ENCODE assay signal across 9 mouse cellular contexts in genomic region chr13:101765976-101766375, GRCm38 (mm10). TPM values are rescaled to one million over a fixed set of nuclear protein-coding genes. Genes with fewer than 3 reads are reported as not detected.
DNase-seq lines count a peak whose midpoint lies in the region; ATAC-seq and TF ChIP-seq lines count a peak whose summit lies in the region.
"Had no signal": no experiment of that assay in that cellular context is flagged by ENCODE, and none has a peak within 500 bp of the region (broad histone marks: within the 10 kb centered on the region; RNA-seq: fewer than 3 reads in every experiment).

No protein-coding gene starts in this region.

- peak overlapping the region; percentile 83 for H3K4me2 ChIP-seq in lung, embryonic 14.5 days
- peak overlapping the region; percentile 92 for H3K4me2 ChIP-seq in embryonic facial prominence, embryonic 12.5 days (replicated peaks)
- H3K4me2 ChIP-seq in intestine, embryonic 16.5 days (ENCODE audit: low read depth, low read length): peak overlapping the region; percentile 86
- H3K4me2 ChIP-seq in neural tube, embryonic 14.5 days (ENCODE audit: low read depth, low read length): peak overlapping the region; percentile 74

- peak overlapping the region; percentile 92 for H3K4me3 ChIP-seq in lung, embryonic 14.5 days (ENCODE audit: low read depth, low read length)
- peak overlapping the region; percentile 91 for H3K4me3 ChIP-seq in embryonic facial prominence, embryonic 12.5 days
- H3K4me3 ChIP-seq in intestine, embryonic 16.5 days (ENCODE audit: low read length): peak overlapping the region; percentile 98
- peak overlapping the region; percentile 99 for H3K4me3 ChIP-seq in neural tube, embryonic 14.5 days (ENCODE audit: low read depth, low read length)

- H3K27me3 ChIP-seq in lung, embryonic 14.5 days (ENCODE audit: insufficient read depth, low read length): no peaks in the 10 kb centered on the region
- no peaks in the 10 kb centered on the region for H3K27me3 ChIP-seq in embryonic facial prominence, embryonic 12.5 days
- no peaks in the 10 kb centered on the region for H3K27me3 ChIP-seq in intestine, embryonic 16.5 days (replicated peaks; ENCODE audit: control insufficient read depth, insufficient read depth, low read length)
- no peaks in the 10 kb centered on the region for H3K27me3 ChIP-seq in neural tube, embryonic 14.5 days (ENCODE audit: control insufficient read depth, insufficient read depth, low read length)

- no peak overlapping the region for H3K27ac ChIP-seq in lung, embryonic 14.5 days (ENCODE audit: low read depth)
- no peak overlapping the region for H3K27ac ChIP-seq in embryonic facial prominence, embryonic 12.5 days
- 0 out of 2 replicates have a peak overlapping the region, but pooled peaks have one; percentile 33 for H3K27ac ChIP-seq in intestine, embryonic 16.5 days (ENCODE audit: low read length)
- H3K27ac ChIP-seq in neural tube, embryonic 14.5 days (ENCODE audit: low read depth, low read length): no peak overlapping the region

- 13% methylated on average over 3 of the region's 3 CpGs for WGBS in lung, embryonic 14.5 days
- 37% methylated on average over 3 of the region's 3 CpGs for WGBS in embryonic facial prominence, embryonic 12.5 days
- 8% methylated on average over 3 of the region's 3 CpGs for WGBS in intestine, embryonic 16.5 days
- 14% methylated on average over 3 of the region's 3 CpGs for WGBS in neural tube, embryonic 14.5 days

- H3K4me1 ChIP-seq in lung, embryonic 14.5 days (ENCODE audit: insufficient read depth): peaks cover 22% of the 10 kb centered on the region
- H3K4me1 ChIP-seq in embryonic facial prominence, embryonic 12.5 days: peaks cover 35% of the 10 kb centered on the region
- H3K4me1 ChIP-seq in intestine, embryonic 16.5 days (ENCODE audit: control insufficient read depth, insufficient read depth, low read length): peaks cover 53% of the 10 kb centered on the region
- H3K4me1 ChIP-seq in neural tube, embryonic 14.5 days (ENCODE audit: control insufficient read depth, insufficient read depth, low read length): peaks cover 25% of the 10 kb centered on the region

- DNase-seq in lung, embryonic 14.5 days: peak; percentile 36
- no peak for DNase-seq in lung, postnatal 10 days
- DNase-seq in urinary bladder, postnatal 10 days (ENCODE audit: low spot score): no peak
- no peak for DNase-seq in cerebellum, adult 11-12 months
- no peak for DNase-seq in layer of hippocampus, adult 18-20 months (ENCODE audit: low spot score in 2 of 2)
- DNase-seq: right cerebral cortex, postnatal 4 days had no signal

- no peak for TF ChIP-seq CTCF in lung, embryonic 14.5 days (IDR thresholded peaks at IDR 0.05; ENCODE audit: low read depth)

- ATAC-seq in lung, embryonic 14.5 days (ENCODE audit: insufficient read depth): no peak
- ATAC-seq in embryonic facial prominence, embryonic 12.5 days (ENCODE audit: insufficient number of reproducible peaks, insufficient read depth, low FRiP score, low TSS enrichment): no peak
- no peak for ATAC-seq in intestine, embryonic 16.5 days
- no peak for ATAC-seq in neural tube, embryonic 14.5 days (ENCODE audit: low read depth)

- H3K9ac ChIP-seq in lung, embryonic 14.5 days: peak overlapping the region; percentile 93
- peak overlapping the region; percentile 92 for H3K9ac ChIP-seq in embryonic facial prominence, embryonic 12.5 days
- H3K9ac ChIP-seq in intestine, embryonic 16.5 days (ENCODE audit: low read depth, low read length): peak overlapping the region; percentile 96
- H3K9ac ChIP-seq in neural tube, embryonic 14.5 days (replicated peaks; ENCODE audit: low read depth, low read length): peak overlapping the region; percentile 86

- H3K9me3 ChIP-seq in lung, embryonic 14.5 days (ENCODE audit: low read depth, low read length): no peaks in the 10 kb centered on the region
- no peaks in the 10 kb centered on the region for H3K9me3 ChIP-seq in embryonic facial prominence, embryonic 12.5 days
- H3K9me3 ChIP-seq in intestine, embryonic 16.5 days (ENCODE audit: control insufficient read depth, low read length): no peaks in the 10 kb centered on the region
- no peaks in the 10 kb centered on the region for H3K9me3 ChIP-seq in neural tube, embryonic 14.5 days (ENCODE audit: control insufficient read depth, low read length)

- H3K36me3 ChIP-seq in lung, embryonic 14.5 days (ENCODE audit: insufficient read depth): no peaks in the 10 kb centered on the region
- H3K36me3 ChIP-seq in embryonic facial prominence, embryonic 12.5 days: no peaks in the 10 kb centered on the region
- H3K36me3 ChIP-seq in intestine, embryonic 16.5 days (ENCODE audit: control insufficient read depth, insufficient read depth, low read length): no peaks in the 10 kb centered on the region
- no peaks in the 10 kb centered on the region for H3K36me3 ChIP-seq in neural tube, embryonic 14.5 days (ENCODE audit: control insufficient read depth, insufficient read depth, low read length)

RNA-seq across cellular contexts. Expression of gene Pik3r1, which starts 2.0 kb away (rescaled TPM):
- polyA plus RNA-seq in lung, embryonic 14.5 days (2014; fragmentation: Nextera tagmentation; extraction: Ambion mirVana): 33.4 and 36.5 TPM in 2 replicates
- polyA plus RNA-seq in embryonic facial prominence, embryonic 12.5 days (2016; fragmentation: Nextera tagmentation; extraction: Ambion mirVana): 36.1 and 36.5 TPM in 2 replicates
- polyA plus RNA-seq in intestine, embryonic 16.5 days (2015; fragmentation: Nextera tagmentation; extraction: Ambion mirVana): 20.9 and 24.8 TPM in 2 replicates
- 114 and 136 TPM in 2 replicates for polyA plus RNA-seq in neural tube, embryonic 14.5 days (2014; fragmentation: Nextera tagmentation; extraction: Ambion mirVana)
- total RNA-seq in layer of hippocampus, adult 18-20 months (2021): 10 to 100 TPM; 80.2 to 89.3 TPM
